Mouse (Mus musculus) liver, adult 2 months (tissue): ENCODE data around the gene St6galnac3. TPM values are rescaled to one million over a fixed set of nuclear protein-coding genes. Genes with fewer than 3 reads are reported as not detected.
A peak's percentile ranks its signal among the peaks of the same experiment; 100 is the strongest.

ENCODE experiments used
- DNase-seq: peaks from one replicate; pipeline ENCODE4 v3.0.0-alpha.2; 2011; ENCODE audit warnings: low read depth, low spot score; ENCODE audit errors: extremely low read depth
- H3K27ac ChIP-seq: fragments of 200-500 bp; replicated peaks from 2 replicates; pipeline ENCODE4 v1.5.1; 2012; ENCODE audit warnings: low read depth, mild to moderate bottlenecking, control low read depth, inconsistent platforms, low read length; ENCODE audit not compliant: insufficient read depth
- H3K27me3 ChIP-seq: fragments of 200-500 bp; 2 replicates; pipeline ENCODE4 v1.6.1; 2012; ENCODE audit warnings: mild to moderate bottlenecking, moderate library complexity, low read length, inconsistent platforms; ENCODE audit not compliant: control insufficient read depth, insufficient read depth
- H3K36me3 ChIP-seq: fragments of 200-500 bp; 2 replicates; pipeline ENCODE4 v1.6.1; 2012; ENCODE audit warnings: low read length, inconsistent platforms; ENCODE audit not compliant: control insufficient read depth, insufficient read depth
- H3K4me1 ChIP-seq: fragments of 200-500 bp; 2 replicates; pipeline ENCODE4 v1.6.1; 2011; ENCODE audit warnings: low read length; ENCODE audit not compliant: control insufficient read depth, insufficient read depth
- H3K4me3 ChIP-seq: fragments of 200-500 bp; 2 replicates; pipeline ENCODE4 v1.5.1; 2011; ENCODE audit warnings: low read depth, mild to moderate bottlenecking, control low read depth, low read length, moderate library complexity; ENCODE audit not compliant: insufficient read depth
- H3K79me2 ChIP-seq: fragments of 200-500 bp; 2 replicates; pipeline ENCODE4 v1.6.1; 2012; ENCODE audit warnings: inconsistent platforms, mild to moderate bottlenecking, low read length, moderate library complexity; ENCODE audit not compliant: control insufficient read depth, insufficient read depth
- H3K9ac ChIP-seq: fragments of 200-500 bp; 2 replicates; pipeline ENCODE4 v1.6.1; 2012; ENCODE audit warnings: low read depth, mild to moderate bottlenecking, control low read depth, inconsistent platforms, low read length
- CTCF ChIP-seq: fragments of 200-500 bp; IDR thresholded peaks from 2 replicates; pipeline ENCODE4 v1.5.1; 2011; ENCODE audit warnings: low read depth, low read length, control low read depth
- POLR2A ChIP-seq: fragments of 200-500 bp; IDR thresholded peaks from 2 replicates; pipeline ENCODE4 v1.6.1; 2011; ENCODE audit warnings: low read length, control low read depth; ENCODE audit not compliant: insufficient read depth; ENCODE audit errors: extremely low read depth
- WGBS: fragments of 180-500 bp; shearing (Covaris S2); methylation state at CpG from one replicate; pipeline ENCODE4 v1.1.7; 2018; 5-methylcytosine and 5-hydroxymethylcytosine counted together
- polyA plus RNA-seq: library from polyadenylated mRNA; depleted of rRNA; stranded (reverse); fragments of >200 nt; gene quantifications from 2 replicates; pipeline ENCODE4 v1.2.3, GENCODE M21; 2012
- total RNA-seq: library from RNA; depleted of rRNA; stranded (reverse); fragments of >200 nt; gene quantifications from 2 replicates; pipeline ENCODE4 v1.2.3, GENCODE M21; 2014

The St6galnac3 gene
- total and polyA plus RNA-seq, 2 experiments, result 0.24 to 0.83 TPM

DNA sequence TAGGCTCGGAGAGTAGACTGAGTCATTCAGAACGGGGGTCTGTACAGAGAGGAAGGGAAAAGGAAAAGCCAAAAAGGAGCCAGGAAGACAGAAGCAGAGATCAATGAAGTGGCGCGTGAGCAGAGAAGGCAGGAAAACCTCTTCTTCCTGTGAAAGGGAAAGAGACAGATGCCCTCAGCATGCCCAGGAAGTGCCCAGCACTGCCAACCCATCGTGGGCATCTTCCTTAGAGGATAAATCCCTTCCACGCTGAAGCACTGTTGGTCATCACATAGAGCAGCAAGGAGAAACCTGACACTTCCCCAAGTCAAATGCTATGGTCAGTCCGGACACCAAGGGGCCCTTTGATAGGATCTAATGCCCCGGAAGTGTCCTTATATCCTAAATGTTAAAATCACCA is 401.5 kb downstream of the St6galnac3 start:
- 78% methylated on average over 8 of the region's 8 CpGs for WGBS

DNA sequence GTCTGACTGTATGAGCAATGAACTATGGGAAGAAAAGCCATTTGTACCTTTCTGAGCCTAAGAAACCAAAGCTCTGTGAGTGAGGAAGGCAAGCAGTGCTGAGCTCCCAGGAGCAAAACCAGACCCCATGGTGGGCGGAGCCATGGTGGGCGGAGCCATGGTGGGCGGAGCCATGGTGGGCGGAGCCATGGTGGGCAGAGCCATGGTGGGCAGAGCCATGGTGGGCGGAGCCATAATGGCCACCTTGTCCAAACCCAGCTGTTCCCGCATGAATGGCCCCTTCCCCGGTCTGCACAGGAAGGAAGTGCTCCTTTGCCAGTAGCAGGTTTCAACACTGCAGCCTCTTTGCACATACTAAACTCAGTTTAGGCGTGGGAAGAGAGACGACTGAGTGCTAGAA is 411.4 kb downstream of the St6galnac3 start:
- no peak for TF ChIP-seq CTCF
- no peak for TF ChIP-seq POLR2A
- Histone ChIP-seq H3K27ac (no peak overlapping the region), H3K79me2 (no peaks in the 10 kb centered on the region), H3K9ac (no peak overlapping the region), H3K4me1 (no peaks in the 10 kb centered on the region), H3K4me3 (no peak overlapping the region), H3K36me3 (no peaks in the 10 kb centered on the region), H3K27me3 (no peaks in the 10 kb centered on the region)
- 77% methylated on average over 9 of the region's 9 CpGs for WGBS
- no peak for DNase-seq

More for the DNA sequence above, 401.5 kb downstream of the St6galnac3 start:
- no peak overlapping the region for H3K9ac ChIP-seq
- no peak overlapping the region for H3K4me3 ChIP-seq
- H3K27me3 ChIP-seq, result no peaks in the 10 kb centered on the region
- no peak for DNase-seq
- no peak overlapping the region for H3K27ac ChIP-seq
- H3K79me2 ChIP-seq, result no peaks in the 10 kb centered on the region
- H3K36me3 ChIP-seq, result no peaks in the 10 kb centered on the region
- H3K4me1 ChIP-seq, result no peaks in the 10 kb centered on the region
- no peak for TF ChIP-seq POLR2A
- no peak for TF ChIP-seq CTCF

DNA sequence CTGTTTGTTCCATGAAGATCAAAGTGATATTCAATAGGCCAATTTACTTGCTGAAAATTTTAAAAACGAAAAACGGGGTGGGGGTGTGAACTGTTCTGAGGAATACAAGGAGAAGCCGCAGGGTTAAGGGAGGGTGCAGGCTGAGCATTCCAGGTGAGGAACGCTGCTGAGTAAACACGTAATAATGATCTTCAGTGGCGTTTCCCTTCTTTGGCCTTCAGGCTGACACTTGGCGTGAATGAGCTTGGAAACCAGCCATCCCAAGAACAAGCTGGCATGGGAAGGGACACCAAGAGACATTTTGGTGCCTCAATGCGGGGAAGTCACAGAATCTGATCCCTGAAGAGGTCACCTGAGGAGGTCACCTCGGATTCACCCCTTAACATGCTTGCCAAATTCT is 411.8 kb downstream of the St6galnac3 start:
- no peaks in the 10 kb centered on the region for H3K27me3 ChIP-seq
- no peak overlapping the region for H3K9ac ChIP-seq
- no peaks in the 10 kb centered on the region for H3K79me2 ChIP-seq
- no peak overlapping the region for H3K4me3 ChIP-seq
- DNase-seq, result peak; percentile 44
- no peak overlapping the region for H3K27ac ChIP-seq
- 83% methylated on average over 9 of the region's 9 CpGs for WGBS
- H3K36me3 ChIP-seq, result no peaks in the 10 kb centered on the region
- H3K4me1 ChIP-seq, result no peaks in the 10 kb centered on the region
- TF ChIP-seq CTCF (no peak), POLR2A (no peak)

DNA sequence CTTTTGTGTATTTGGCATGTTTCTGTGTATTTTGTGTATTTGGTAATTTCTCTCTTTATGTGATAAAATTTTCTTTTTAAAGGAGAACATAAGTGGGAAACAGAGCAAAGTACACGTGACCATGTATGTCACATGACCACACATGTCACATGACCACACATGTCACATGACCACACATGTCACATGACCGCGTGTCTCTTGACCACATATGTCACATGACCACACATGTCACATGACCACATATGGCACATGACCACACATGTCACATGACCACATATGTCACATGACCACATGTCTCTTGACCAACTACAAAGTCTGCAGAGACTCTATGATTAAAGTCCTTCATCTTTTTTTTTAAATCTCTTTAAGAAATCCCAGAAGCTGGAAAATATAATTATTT is 413.0 kb downstream of the St6galnac3 start:
- TF ChIP-seq POLR2A (no peak), CTCF (no peak)
- H3K79me2 ChIP-seq, result no peaks in the 10 kb centered on the region

DNA sequence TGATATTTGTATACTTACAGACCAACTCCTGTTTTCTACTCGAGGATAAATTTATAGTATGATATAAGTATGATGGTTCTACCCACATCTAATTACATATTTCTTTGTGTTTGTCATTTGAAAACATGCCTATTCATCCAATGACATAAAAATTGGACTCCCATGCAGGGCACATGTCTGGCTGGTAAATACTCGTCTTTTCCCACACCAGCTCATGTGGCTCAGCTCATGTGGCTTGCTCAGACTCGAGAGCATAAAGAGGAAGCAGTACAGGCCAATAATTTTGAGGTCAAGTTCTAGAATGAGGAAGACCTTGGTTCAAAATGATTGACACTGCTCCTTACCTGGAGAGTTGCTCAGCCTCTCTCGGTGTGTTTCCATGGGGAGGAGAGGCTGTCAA is 416.6 kb downstream of the St6galnac3 start:
- Histone ChIP-seq H3K36me3 (no peaks in the 10 kb centered on the region), H3K27me3 (no peaks in the 10 kb centered on the region), H3K27ac (no peak overlapping the region), H3K79me2 (no peaks in the 10 kb centered on the region), H3K9ac (no peak overlapping the region), H3K4me3 (no peak overlapping the region), H3K4me1 (no peaks in the 10 kb centered on the region)
- no peak for DNase-seq
- 63% methylated on average over 4 of the region's 4 CpGs for WGBS
- no peak for TF ChIP-seq POLR2A
- no peak for TF ChIP-seq CTCF

More for the DNA sequence above, 413.0 kb downstream of the St6galnac3 start:
- no peaks in the 10 kb centered on the region for H3K36me3 ChIP-seq
- H3K9ac ChIP-seq, result no peak overlapping the region
- no peak overlapping the region for H3K27ac ChIP-seq
- H3K4me1 ChIP-seq, result no peaks in the 10 kb centered on the region
- H3K4me3 ChIP-seq, result no peak overlapping the region
- peak; percentile 6 for DNase-seq
- no peaks in the 10 kb centered on the region for H3K27me3 ChIP-seq
- 97% methylated on average over 3 of the region's 3 CpGs for WGBS

DNA sequence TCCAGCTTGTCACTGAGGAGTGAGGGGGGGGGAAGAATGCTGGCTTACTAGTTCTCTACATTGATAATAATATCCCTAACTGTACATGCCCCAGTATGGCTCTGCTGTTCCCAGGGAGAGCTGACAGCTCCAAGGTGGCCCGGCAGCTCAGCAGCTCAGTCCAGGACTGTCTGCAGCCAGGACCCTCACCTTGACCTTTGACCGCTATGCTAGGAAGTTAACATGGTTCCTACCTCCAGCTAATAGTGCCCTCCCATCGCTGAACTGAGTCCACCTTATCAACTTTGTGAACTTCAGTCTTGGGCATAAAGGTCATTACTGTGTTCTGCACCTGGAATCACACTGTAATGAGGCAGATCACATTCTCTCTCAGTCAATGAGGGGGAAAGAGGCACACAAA is 419.8 kb downstream of the St6galnac3 start:
- Histone ChIP-seq H3K27ac (no peak overlapping the region), H3K4me3 (no peak overlapping the region), H3K9ac (no peak overlapping the region), H3K4me1 (no peaks in the 10 kb centered on the region), H3K36me3 (no peaks in the 10 kb centered on the region), H3K27me3 (no peaks in the 10 kb centered on the region), H3K79me2 (no peaks in the 10 kb centered on the region)
- DNase-seq, result peak; percentile 82
- WGBS, result 33% methylated on average over 3 of the region's 3 CpGs
- TF ChIP-seq POLR2A, result no peak
- TF ChIP-seq CTCF, result no peak
